Mouse (Mus musculus) stomach, postnatal 0 days (tissue): ENCODE measurements at regions not wholly inside any gene's neighbourhood (a gene's known extent, or its start where the extent isn't known, plus 50 kb on each side); places are given as distances from the start of the nearest gene placed in this dataset.

Experiments
- ATAC-seq: fragments of 200-750 bp; cut with Nextera tagmentation; 2 replicates; pipeline ENCODE4 v1.8.0; 2017; ENCODE audit not compliant: low FRiP score, low TSS enrichment
- DNase-seq: peaks from one replicate; pipeline ENCODE4 v3.0.0-alpha.2; 2016; ENCODE audit warnings: low spot score
- H3K27ac ChIP-seq: fragments of 300-500 bp; sonication (generic); replicated peaks from 2 replicates; pipeline ENCODE4 v1.5.1; 2014; ENCODE audit warnings: mild to moderate bottlenecking, control low read depth
- H3K27me3 ChIP-seq: fragments of 300-500 bp; sonication (generic); 2 replicates; pipeline ENCODE4 v1.6.1; 2014; ENCODE audit warnings: low read length; ENCODE audit not compliant: control insufficient read depth, insufficient read depth
- H3K36me3 ChIP-seq: fragments of 300-500 bp; sonication (generic); 2 replicates; pipeline ENCODE4 v1.6.1; 2014; ENCODE audit warnings: low read length, mixed read lengths; ENCODE audit not compliant: control insufficient read depth, insufficient read depth
- H3K4me1 ChIP-seq: fragments of 300-500 bp; sonication (generic); replicated peaks from 2 replicates; pipeline ENCODE4 v1.6.1; 2014; ENCODE audit warnings: antibody characterized with exemption; ENCODE audit not compliant: control insufficient read depth, insufficient read depth
- H3K4me2 ChIP-seq: fragments of 300-500 bp; sonication (generic); replicated peaks from 2 replicates; pipeline ENCODE4 v1.6.1; 2014; ENCODE audit warnings: low read depth, mild to moderate bottlenecking, control low read depth, moderate library complexity
- H3K4me3 ChIP-seq: fragments of 300-500 bp; sonication (generic); 2 replicates; pipeline ENCODE4 v1.5.1; 2014; ENCODE audit warnings: low read depth, low read length, control low read depth
- H3K9ac ChIP-seq: fragments of 300-500 bp; sonication (generic); 2 replicates; pipeline ENCODE4 v1.6.1; 2014; ENCODE audit warnings: mild to moderate bottlenecking, low read length, control low read depth, mixed read lengths
- H3K9me3 ChIP-seq: fragments of 300-500 bp; sonication (generic); 2 replicates; pipeline ENCODE4 v1.6.1; 2016; ENCODE audit warnings: low read length; ENCODE audit not compliant: control insufficient read depth
- CTCF ChIP-seq: IDR thresholded peaks from 2 replicates; pipeline ENCODE4 v1.5.1; 2016; ENCODE audit warnings: antibody characterized with exemption, low read depth, mild to moderate bottlenecking, moderate library complexity
- EP300 ChIP-seq: optimal IDR thresholded peaks from 2 replicates; pipeline ENCODE3; 2016; ENCODE audit warnings: antibody characterized with exemption
- WGBS: fragments of 180-500 bp; shearing (Covaris S2); extraction: QIAGEN DNeasy Blood & Tissue Kit; methylation state at CpG from one replicate; pipeline ENCODE4 v1.1.7; 2014; 5-methylcytosine and 5-hydroxymethylcytosine counted together

- H3K4me2 ChIP-seq = no peak overlapping the region
- TF ChIP-seq EP300 (no peak), CTCF (no peak)
- H3K27ac ChIP-seq = no peak overlapping the region
- no peaks in the 10 kb centered on the region for H3K36me3 ChIP-seq
- no peak for DNase-seq
- no peaks in the 10 kb centered on the region for H3K9me3 ChIP-seq
- no peaks in the 10 kb centered on the region for H3K27me3 ChIP-seq
- H3K9ac ChIP-seq = no peak overlapping the region
- no peak for ATAC-seq
- 73% methylated on average over 1 of the region's 1 CpGs for WGBS
- no peaks in the 10 kb centered on the region for H3K4me1 ChIP-seq
- no peak overlapping the region for H3K4me3 ChIP-seq
Measured at GRCm38 (mm10) chr15:63500453-63500852, 344.5 kb downstream of the Gsdmc2 start.

GRCm38 (mm10) chr15:63498483-63498882, 346.5 kb downstream of the Gsdmc2 start:
- Histone ChIP-seq H3K4me2 (no peak overlapping the region), H3K4me1 (no peaks in the 10 kb centered on the region), H3K9ac (no peak overlapping the region), H3K27me3 (no peaks in the 10 kb centered on the region), H3K9me3 (no peaks in the 10 kb centered on the region), H3K36me3 (no peaks in the 10 kb centered on the region), H3K4me3 (no peak overlapping the region), H3K27ac (no peak overlapping the region)
- whole genome bisulfite sequencing = 80% methylated on average over 3 of the region's 3 CpGs
- DNase-seq = no peak
- ATAC-seq = no peak
- no peak for TF ChIP-seq EP300
- TF ChIP-seq CTCF = no peak

DNA sequence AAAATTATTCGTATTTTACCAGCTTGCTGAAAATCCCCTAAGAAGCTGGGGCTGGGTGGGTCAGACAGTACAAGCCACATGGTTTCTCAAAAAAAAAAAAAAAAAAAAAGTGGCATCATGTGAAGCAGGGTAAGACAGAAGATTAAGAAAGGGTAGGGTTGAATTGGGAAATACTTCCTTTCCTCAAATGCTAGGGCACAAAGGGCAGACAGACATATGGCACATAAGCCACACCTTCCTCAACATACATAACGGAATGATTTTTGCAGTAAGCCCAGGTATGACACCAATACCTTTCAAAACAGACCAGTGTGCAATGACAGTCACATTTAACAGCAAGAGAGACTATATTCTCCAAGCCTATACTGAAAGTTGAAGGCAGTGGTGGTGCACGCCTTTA, 347.8 kb downstream of the Gsdmc2 start:
- H3K9me3 ChIP-seq = no peaks in the 10 kb centered on the region
- H3K9ac ChIP-seq = no peak overlapping the region
- H3K4me2 ChIP-seq = no peak overlapping the region
- 87% methylated on average over 3 of the region's 3 CpGs for WGBS
- H3K4me1 ChIP-seq = no peaks in the 10 kb centered on the region
- no peak overlapping the region for H3K27ac ChIP-seq
- H3K36me3 ChIP-seq = no peaks in the 10 kb centered on the region
- no peak overlapping the region for H3K4me3 ChIP-seq
- H3K27me3 ChIP-seq = no peaks in the 10 kb centered on the region
- no peak for DNase-seq
- no peak for ATAC-seq
- TF ChIP-seq EP300 (no peak), CTCF (no peak)

DNA sequence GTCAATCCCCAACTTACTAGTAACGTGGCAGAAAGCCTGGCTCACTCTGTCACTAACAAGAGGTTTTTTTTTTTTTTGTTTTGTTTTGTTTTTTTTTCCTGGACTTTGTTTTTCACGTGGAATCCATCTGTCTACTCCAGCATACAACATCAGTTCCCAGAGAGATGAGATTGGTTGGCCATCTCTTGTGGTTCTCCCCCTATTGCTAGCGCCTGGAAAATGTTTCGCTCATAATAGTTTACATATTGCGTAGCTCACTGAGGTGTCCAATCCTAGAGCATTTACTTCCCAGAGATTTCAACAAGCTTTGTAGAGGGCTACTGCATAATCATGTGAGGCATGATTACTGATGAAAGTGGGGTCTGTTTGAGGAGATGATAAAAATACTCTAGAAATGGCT, 360.1 kb downstream of the Gsdmc2 start:
- no peak overlapping the region for H3K9ac ChIP-seq
- peak overlapping the region; percentile 41; the same call in 1 of the 2 replicates for H3K27ac ChIP-seq
- H3K9me3 ChIP-seq = no peaks in the 10 kb centered on the region
- ATAC-seq (0 out of 2 replicates have a peak, but pooled peaks have one; percentile 40), DNase-seq (no peak)
- no peak overlapping the region for H3K4me3 ChIP-seq
- 40% methylated on average over 5 of the region's 5 CpGs for whole genome bisulfite sequencing
- H3K27me3 ChIP-seq = no peaks in the 10 kb centered on the region
- TF ChIP-seq CTCF (no peak; the same call in 1 of the 2 replicates), EP300 (no peak)
- H3K36me3 ChIP-seq = no peaks in the 10 kb centered on the region
- no peak overlapping the region for H3K4me2 ChIP-seq
- H3K4me1 ChIP-seq = no peaks in the 10 kb centered on the region

- no peak overlapping the region for H3K4me2 ChIP-seq
- TF ChIP-seq EP300 = no peak
- TF ChIP-seq CTCF = no peak
- H3K4me3 ChIP-seq = no peak overlapping the region
- no peaks in the 10 kb centered on the region for H3K9me3 ChIP-seq
- WGBS = 5% methylated on average over 4 of the region's 4 CpGs
- no peaks in the 10 kb centered on the region for H3K36me3 ChIP-seq
- H3K27me3 ChIP-seq = no peaks in the 10 kb centered on the region
- no peaks in the 10 kb centered on the region for H3K4me1 ChIP-seq
- DNase-seq (no peak), ATAC-seq (peak; percentile 79; the same call in 1 of the 2 replicates)
- no peak overlapping the region for H3K9ac ChIP-seq
- peak overlapping the region; percentile 41; the same call in 1 of the 2 replicates for H3K27ac ChIP-seq
Measured at GRCm38 (mm10) chr15:63484217-63484887, 360.6 kb downstream of the Gsdmc2 start.

- H3K4me1 ChIP-seq = no peaks in the 10 kb centered on the region
- H3K36me3 ChIP-seq = no peaks in the 10 kb centered on the region
- no peak overlapping the region for H3K27ac ChIP-seq
- ATAC-seq = no peak
- WGBS = 25% methylated on average over 1 of the region's 1 CpGs
- no peak overlapping the region for H3K9ac ChIP-seq
- no peaks in the 10 kb centered on the region for H3K27me3 ChIP-seq
- H3K9me3 ChIP-seq = no peaks in the 10 kb centered on the region
- no peak overlapping the region for H3K4me2 ChIP-seq
- TF ChIP-seq EP300 (no peak), CTCF (no peak)
- H3K4me3 ChIP-seq = no peak overlapping the region
- DNase-seq = no peak
Measured at GRCm38 (mm10) chr15:63479270-63479805, 365.6 kb downstream of the Gsdmc2 start.
